Comparison of ENCODE assay signal across 25 mouse cellular contexts in genomic region chr4:83957217-83957692, GRCm38 (mm10).
DNase-seq lines count a peak whose midpoint lies in the region; ATAC-seq and TF ChIP-seq lines count a peak whose summit lies in the region.
"Had no signal": no experiment of that assay in that cellular context is flagged by ENCODE, and none has a peak within 500 bp of the region (broad histone marks: within the 10 kb centered on the region; RNA-seq: fewer than 3 reads in every experiment).

No protein-coding gene starts in this region.

- no peak overlapping the region for H3K27ac ChIP-seq in kidney, postnatal 0 days
- no peak overlapping the region for H3K27ac ChIP-seq in embryonic facial prominence, embryonic 14.5 days (replicated peaks; ENCODE audit: low read depth, low read length)
- no peak overlapping the region for H3K27ac ChIP-seq in limb, embryonic 14.5 days (replicated peaks; ENCODE audit: low read depth, low read length)
- H3K27ac ChIP-seq in thymus, adult 2 months (ENCODE audit: control insufficient read depth, insufficient read depth, low read length): no peak overlapping the region
- H3K27ac ChIP-seq: forebrain, embryonic 10.5 days; heart, embryonic 15.5 days; hindbrain, embryonic 14.5 days; liver, embryonic 12.5 days; midbrain, embryonic 13.5 days; neural tube, embryonic 12.5 days; stomach, postnatal 0 days had no signal

- no peak overlapping the region for H3K4me2 ChIP-seq in kidney, postnatal 0 days (ENCODE audit: low read length)
- no peak overlapping the region for H3K4me2 ChIP-seq in embryonic facial prominence, embryonic 14.5 days (ENCODE audit: low read depth, low read length)
- H3K4me2 ChIP-seq in limb, embryonic 14.5 days (replicated peaks; ENCODE audit: low read depth, low read length, severe bottlenecking): no peak overlapping the region
- H3K4me2 ChIP-seq: heart, embryonic 15.5 days; hindbrain, embryonic 14.5 days; liver, embryonic 12.5 days; midbrain, embryonic 13.5 days; neural tube, embryonic 12.5 days had no signal

- no peaks in the 10 kb centered on the region for H3K36me3 ChIP-seq in kidney, postnatal 0 days (ENCODE audit: insufficient read depth, low read length)
- no peaks in the 10 kb centered on the region for H3K36me3 ChIP-seq in embryonic facial prominence, embryonic 14.5 days (ENCODE audit: control insufficient read depth, insufficient read depth, low read length)
- no peaks in the 10 kb centered on the region for H3K36me3 ChIP-seq in limb, embryonic 14.5 days (ENCODE audit: control insufficient read depth, insufficient read depth, low read length)
- no peaks in the 10 kb centered on the region for H3K36me3 ChIP-seq in thymus, adult 2 months (ENCODE audit: control insufficient read depth, insufficient read depth, low read length)
- H3K36me3 ChIP-seq: forebrain, embryonic 10.5 days; heart, embryonic 15.5 days; liver, embryonic 12.5 days; midbrain, embryonic 13.5 days; neural tube, embryonic 12.5 days had no signal

- H3K9me3 ChIP-seq in kidney, postnatal 0 days (replicated peaks; ENCODE audit: low read length): no peaks in the 10 kb centered on the region
- peaks cover 7% of the 10 kb centered on the region; the same call in 1 of the 2 replicates for H3K9me3 ChIP-seq in embryonic facial prominence, embryonic 14.5 days (ENCODE audit: control insufficient read depth, low read length)
- H3K9me3 ChIP-seq in limb, embryonic 14.5 days (ENCODE audit: control insufficient read depth, low read length): no peaks in the 10 kb centered on the region
- H3K9me3 ChIP-seq: heart, embryonic 15.5 days; liver, embryonic 12.5 days; midbrain, embryonic 13.5 days had no signal

- no peak overlapping the region for H3K4me3 ChIP-seq in kidney, postnatal 0 days (replicated peaks; ENCODE audit: low read depth, low read length)
- H3K4me3 ChIP-seq in embryonic facial prominence, embryonic 14.5 days (ENCODE audit: low read depth, low read length): no peak overlapping the region
- H3K4me3 ChIP-seq in limb, embryonic 14.5 days (replicated peaks; ENCODE audit: low read length): no peak overlapping the region
- H3K4me3 ChIP-seq in thymus, adult 2 months (ENCODE audit: control insufficient read depth, insufficient read depth, low read length): no peak overlapping the region
- H3K4me3 ChIP-seq: forebrain, embryonic 10.5 days; heart, embryonic 15.5 days; liver, embryonic 12.5 days; midbrain, embryonic 13.5 days; neural tube, embryonic 12.5 days had no signal

- TF ChIP-seq POLR2A in limb, embryonic 14.5 days (IDR thresholded peaks at IDR 0.05; ENCODE audit: borderline replicate concordance, extremely low read depth, insufficient read depth, insufficient read length): no peak
- TF ChIP-seq POLR2A in thymus, adult 2 months (IDR thresholded peaks at IDR 0.05; ENCODE audit: control insufficient read depth, extremely low read depth, insufficient read depth, low read length, poor library complexity): no peak

- no peak overlapping the region for H3K9ac ChIP-seq in kidney, postnatal 0 days (ENCODE audit: low read depth, low read length)
- H3K9ac ChIP-seq in embryonic facial prominence, embryonic 14.5 days (ENCODE audit: low read depth, low read length): no peak overlapping the region
- H3K9ac ChIP-seq in limb, embryonic 14.5 days (ENCODE audit: low read depth, low read length, severe bottlenecking): no peak overlapping the region
- H3K9ac ChIP-seq: heart, embryonic 15.5 days; hindbrain, embryonic 14.5 days; liver, embryonic 12.5 days; midbrain, embryonic 13.5 days; neural tube, embryonic 12.5 days had no signal

- no peaks in the 10 kb centered on the region for H3K27me3 ChIP-seq in kidney, postnatal 0 days (ENCODE audit: insufficient read depth, low read length)
- no peaks in the 10 kb centered on the region for H3K27me3 ChIP-seq in embryonic facial prominence, embryonic 14.5 days (replicated peaks; ENCODE audit: control insufficient read depth, insufficient read depth, low read length)
- no peaks in the 10 kb centered on the region for H3K27me3 ChIP-seq in limb, embryonic 14.5 days (ENCODE audit: control insufficient read depth, insufficient read depth, low read length)
- no peaks in the 10 kb centered on the region for H3K27me3 ChIP-seq in thymus, adult 2 months (ENCODE audit: control insufficient read depth, insufficient read depth, low read length)
- H3K27me3 ChIP-seq: heart, embryonic 15.5 days; liver, embryonic 12.5 days; midbrain, embryonic 13.5 days; neural tube, embryonic 12.5 days had no signal

- TF ChIP-seq CTCF in kidney, postnatal 0 days (IDR thresholded peaks at IDR 0.05; ENCODE audit: low read depth): no peak
- no peak for TF ChIP-seq CTCF in thymus, adult 2 months (IDR thresholded peaks at IDR 0.05; ENCODE audit: borderline replicate concordance, control insufficient read depth, extremely low read depth, insufficient read depth, low read length, poor library complexity)

- DNase-seq in embryo, embryonic 11 days: peak; percentile 42
- no peak for DNase-seq in embryo, embryonic 10 days (ENCODE audit: low spot score)
- DNase-seq in kidney, postnatal 0 days (ENCODE audit: low spot score): peak; percentile 61
- no peak for DNase-seq in kidney, adult 11 months
- DNase-seq in embryonic facial prominence, embryonic 14.5 days (ENCODE audit: low spot score): peak; percentile 73
- DNase-seq in limb, embryonic 14.5 days (ENCODE audit: low spot score): peak; percentile 10
- no peak for DNase-seq in layer of hippocampus, adult 18-20 months (ENCODE audit: low spot score in 2 of 2)
- DNase-seq in thymus, adult 2 months: no peak
- DNase-seq: adrenal gland, postnatal 14 days; gastrocnemius, postnatal 36 days; heart, postnatal 36 days; kidney, postnatal 14 days; lung, adult 18-20 months; lung, postnatal 14 days; right cerebral cortex, postnatal 14 days; thymus, postnatal 14 days had no signal

- ATAC-seq in kidney, postnatal 0 days (replicated peaks; ENCODE audit: low FRiP score, low read depth): no peak
- peak; percentile 82; the same call in 1 of the 2 replicates for ATAC-seq in embryonic facial prominence, embryonic 14.5 days (ENCODE audit: low read depth)
- ATAC-seq in limb, embryonic 14.5 days (ENCODE audit: low FRiP score, low read depth): no peak
- ATAC-seq: forebrain, embryonic 16.5 days; inflammation-experienced regulatory T-cells, adult 6 months; liver, embryonic 12.5 days; midbrain, embryonic 13.5 days had no signal

- WGBS in kidney, postnatal 0 days: 32% methylated on average over 5 of the region's 5 CpGs
- 23% methylated on average over 5 of the region's 5 CpGs for WGBS in embryonic facial prominence, embryonic 14.5 days
- 23% methylated on average over 5 of the region's 5 CpGs for WGBS in limb, embryonic 14.5 days
- WGBS in thymus, adult 2 months: 61% methylated on average over 5 of the region's 5 CpGs

- H3K4me1 ChIP-seq in kidney, postnatal 0 days (replicated peaks; ENCODE audit: insufficient read depth, low read length): no peaks in the 10 kb centered on the region
- H3K4me1 ChIP-seq in embryonic facial prominence, embryonic 14.5 days (ENCODE audit: control insufficient read depth, insufficient read depth, low read length): no peaks in the 10 kb centered on the region
- peaks cover 9% of the 10 kb centered on the region; the same call in 1 of the 2 replicates for H3K4me1 ChIP-seq in limb, embryonic 14.5 days (ENCODE audit: control insufficient read depth, insufficient read depth, low read length)
- no peaks in the 10 kb centered on the region for H3K4me1 ChIP-seq in thymus, adult 2 months (replicated peaks; ENCODE audit: control insufficient read depth, insufficient read depth, low read length)
- H3K4me1 ChIP-seq: forebrain, embryonic 10.5 days; heart, embryonic 15.5 days; liver, embryonic 12.5 days; midbrain, embryonic 13.5 days; neural tube, embryonic 12.5 days had no signal

Comparison
In these comparisons a context has a peak if more than half of its experiments do, and no peak if none do; other contexts are left out.
1. DNase-seq: peak in embryo, embryonic 11 days (single experiment), kidney, postnatal 0 days (single experiment), embryonic facial prominence, embryonic 14.5 days (single experiment) and limb, embryonic 14.5 days (single experiment); none in embryo, embryonic 10 days (single experiment), kidney, adult 11 months (single experiment), layer of hippocampus, adult 18-20 months (0 of 2) and thymus, adult 2 months (single experiment).